Mouse (Mus musculus) limb, embryonic 10.5 days (tissue): ENCODE results near the gene Il20rb. TPM values are rescaled to one million over a fixed set of nuclear protein-coding genes. Genes with fewer than 3 reads are reported as not detected.

Experiments used
- DNase-seq: peaks from one replicate; pipeline ENCODE4 v3.0.0-alpha.2; 2017; ENCODE audit warnings: low spot score
- H3K27ac ChIP-seq: fragments of 300-500 bp; sonication (generic); 2 replicates; pipeline ENCODE4 v1.5.1; 2016; ENCODE audit warnings: mild to moderate bottlenecking
- H3K27me3 ChIP-seq: fragments of 300-500 bp; sonication (generic); 2 replicates; pipeline ENCODE4 v1.6.1; 2016; ENCODE audit warnings: low read depth, mild to moderate bottlenecking; ENCODE audit not compliant: poor library complexity, severe bottlenecking
- H3K36me3 ChIP-seq: fragments of 300-500 bp; sonication (generic); 2 replicates; pipeline ENCODE4 v1.6.1; 2016; ENCODE audit warnings: mild to moderate bottlenecking, moderate library complexity
- H3K4me1 ChIP-seq: fragments of 300-500 bp; sonication (generic); 2 replicates; pipeline ENCODE4 v1.6.1; 2016
- H3K4me3 ChIP-seq: fragments of 300-500 bp; sonication (generic); 2 replicates; pipeline ENCODE4 v1.5.1; 2016; ENCODE audit warnings: mild to moderate bottlenecking, moderate library complexity
- H3K9me3 ChIP-seq: fragments of 300-500 bp; sonication (generic); replicated peaks from 2 replicates; pipeline ENCODE4 v1.6.1; 2016; ENCODE audit warnings: mild to moderate bottlenecking
- WGBS: fragments of 180-500 bp; shearing (Covaris S2); methylation state at CpG from one replicate; pipeline ENCODE4 v1.1.7; 2016; 5-methylcytosine and 5-hydroxymethylcytosine counted together
- polyA plus RNA-seq: library from polyadenylated mRNA; unstranded; fragments of >200 nt; fragmentation: Nextera tagmentation; extraction: Ambion mirVana; gene quantifications from 2 replicates; pipeline ENCODE4 v1.2.1, GENCODE M21; 2016

Gene Il20rb
- polyA plus RNA-seq = 1.5 and 1.6 TPM in 2 replicates

- Histone ChIP-seq H3K36me3 (peaks cover 17% of the 10 kb centered on the region; the same call in 1 of the 2 replicates), H3K27ac (no peak within 1 kb of the TSS), H3K4me1 (no peaks in the 10 kb centered on the region), H3K27me3 (no peaks in the 10 kb centered on the region), H3K4me3 (no peak within 1 kb of the TSS), H3K9me3 (no peaks in the 10 kb centered on the region)
- DNase-seq = no peak
- 87% methylated on average over 5 of the region's 5 CpGs for WGBS
These were observed at the start of gene Il20rb for GRCm38 (mm10) chr9:100486431-100486830. TSS of gene Il20rb (minus strand) at chr9:100486788.

GRCm38 (mm10) chr9:100535618-100536262 lies 49.2 kb upstream of the Il20rb start:
- DNase-seq = no peak
- H3K27me3 ChIP-seq = no peaks in the 10 kb centered on the region
- no peaks in the 10 kb centered on the region for H3K4me1 ChIP-seq
- 90% methylated on average over 2 of the region's 2 CpGs for WGBS
- H3K36me3 ChIP-seq = peaks cover 3% of the 10 kb centered on the region; the same call in 1 of the 2 replicates
- H3K27ac ChIP-seq = no peak overlapping the region
- H3K4me3 ChIP-seq = no peak overlapping the region
- no peaks in the 10 kb centered on the region for H3K9me3 ChIP-seq

- H3K4me1 ChIP-seq = no peaks in the 10 kb centered on the region
- no peaks in the 10 kb centered on the region for H3K9me3 ChIP-seq
- DNase-seq = no peak
- H3K27ac ChIP-seq = no peak overlapping the region
- H3K36me3 ChIP-seq = no peaks in the 10 kb centered on the region
- no peaks in the 10 kb centered on the region for H3K27me3 ChIP-seq
- H3K4me3 ChIP-seq = no peak overlapping the region
- WGBS = 96% methylated on average over 3 of the region's 3 CpGs
These were observed 48.1 kb upstream of the Il20rb start for GRCm38 (mm10) chr9:100534686-100535085.

- 0 out of 2 replicates have a peak, but pooled peaks cover 3% of the 10 kb centered on the region for H3K9me3 ChIP-seq
- DNase-seq = no peak
- no peaks in the 10 kb centered on the region for H3K27me3 ChIP-seq
- H3K4me1 ChIP-seq = no peaks in the 10 kb centered on the region
- 89% methylated on average over 3 of the region's 3 CpGs for WGBS
- no peak overlapping the region for H3K4me3 ChIP-seq
- peaks cover 10% of the 10 kb centered on the region for H3K36me3 ChIP-seq
- no peak overlapping the region for H3K27ac ChIP-seq
These were observed 46.4 kb upstream of the Il20rb start for GRCm38 (mm10) chr9:100532847-100533505.

GRCm38 (mm10) chr9:100531296-100531695 lies 44.7 kb upstream of the Il20rb start:
- H3K36me3 ChIP-seq = peaks cover 10% of the 10 kb centered on the region

GRCm38 (mm10) chr9:100525225-100525624 lies 38.6 kb upstream of the Il20rb start:
- WGBS = 90% methylated on average over 2 of the region's 2 CpGs

More at GRCm38 (mm10) chr9:100531296-100531695, 44.7 kb upstream of the Il20rb start:
- WGBS = 78% methylated on average over 1 of the region's 1 CpGs
- DNase-seq = no peak
- H3K27ac ChIP-seq = no peak overlapping the region
- H3K4me3 ChIP-seq = no peak overlapping the region
- 0 out of 2 replicates have a peak, but pooled peaks cover 3% of the 10 kb centered on the region for H3K9me3 ChIP-seq
- H3K4me1 ChIP-seq = no peaks in the 10 kb centered on the region
- no peaks in the 10 kb centered on the region for H3K27me3 ChIP-seq

GRCm38 (mm10) chr9:100522029-100522428 lies 35.4 kb upstream of the Il20rb start:
- no peaks in the 10 kb centered on the region for H3K4me1 ChIP-seq
- H3K9me3 ChIP-seq = no peaks in the 10 kb centered on the region
- H3K4me3 ChIP-seq = no peak overlapping the region
- no peak overlapping the region for H3K27ac ChIP-seq
- no peaks in the 10 kb centered on the region for H3K27me3 ChIP-seq
- no peaks in the 10 kb centered on the region for H3K36me3 ChIP-seq
- no peak for DNase-seq
- WGBS = 75% methylated on average over 2 of the region's 2 CpGs

More at GRCm38 (mm10) chr9:100525225-100525624, 38.6 kb upstream of the Il20rb start:
- H3K27me3 ChIP-seq = no peaks in the 10 kb centered on the region
- H3K27ac ChIP-seq = no peak overlapping the region
- H3K9me3 ChIP-seq = 0 out of 2 replicates have a peak, but pooled peaks cover 3% of the 10 kb centered on the region
- no peaks in the 10 kb centered on the region for H3K4me1 ChIP-seq
- no peak overlapping the region for H3K4me3 ChIP-seq
- H3K36me3 ChIP-seq = peaks cover 10% of the 10 kb centered on the region
- DNase-seq = no peak

- H3K9me3 ChIP-seq = no peaks in the 10 kb centered on the region
- 5% methylated on average over 2 of the region's 2 CpGs for WGBS
- no peak overlapping the region for H3K4me3 ChIP-seq
- no peaks in the 10 kb centered on the region for H3K4me1 ChIP-seq
- no peak overlapping the region for H3K27ac ChIP-seq
- peak; percentile 39 for DNase-seq
- H3K36me3 ChIP-seq = no peaks in the 10 kb centered on the region
- H3K27me3 ChIP-seq = no peaks in the 10 kb centered on the region
These were observed 34.0 kb upstream of the Il20rb start for GRCm38 (mm10) chr9:100520586-100520985.

- H3K4me3 ChIP-seq = no peak overlapping the region
- H3K4me1 ChIP-seq = no peaks in the 10 kb centered on the region
- H3K27ac ChIP-seq = no peak overlapping the region
- no peaks in the 10 kb centered on the region for H3K27me3 ChIP-seq
- DNase-seq = no peak
- WGBS = 95% methylated on average over 3 of the region's 3 CpGs
- H3K36me3 ChIP-seq = no peaks in the 10 kb centered on the region
- H3K9me3 ChIP-seq = no peaks in the 10 kb centered on the region
These were observed 33.4 kb upstream of the Il20rb start for GRCm38 (mm10) chr9:100520012-100520411.

- Histone ChIP-seq H3K27ac (no peak overlapping the region), H3K9me3 (no peaks in the 10 kb centered on the region), H3K36me3 (peaks cover 13% of the 10 kb centered on the region), H3K4me3 (no peak overlapping the region), H3K4me1 (peaks cover 7% of the 10 kb centered on the region), H3K27me3 (no peaks in the 10 kb centered on the region)
- no peak for DNase-seq
- WGBS = 89% methylated on average over 2 of the region's 2 CpGs
These were observed 21.0 kb upstream of the Il20rb start for GRCm38 (mm10) chr9:100507581-100507980.

- peaks cover 14% of the 10 kb centered on the region for H3K36me3 ChIP-seq
- H3K9me3 ChIP-seq = no peaks in the 10 kb centered on the region
- no peak overlapping the region for H3K27ac ChIP-seq
- DNase-seq = no peak
- 82% methylated on average over 2 of the region's 2 CpGs for WGBS
- peaks cover 7% of the 10 kb centered on the region for H3K4me1 ChIP-seq
- no peak overlapping the region for H3K4me3 ChIP-seq
- no peaks in the 10 kb centered on the region for H3K27me3 ChIP-seq
These were observed 20.1 kb upstream of the Il20rb start for GRCm38 (mm10) chr9:100506652-100507051.

GRCm38 (mm10) chr9:100505498-100505897 lies 18.9 kb upstream of the Il20rb start:
- Histone ChIP-seq H3K4me3 (no peak overlapping the region), H3K4me1 (no peaks in the 10 kb centered on the region), H3K27ac (no peak overlapping the region), H3K27me3 (no peaks in the 10 kb centered on the region), H3K9me3 (no peaks in the 10 kb centered on the region), H3K36me3 (peaks cover 18% of the 10 kb centered on the region)
- no peak for DNase-seq
- WGBS = 93% methylated on average over 4 of the region's 4 CpGs

- H3K9me3 ChIP-seq = no peaks in the 10 kb centered on the region
- peaks cover 24% of the 10 kb centered on the region for H3K36me3 ChIP-seq
- H3K4me1 ChIP-seq = no peaks in the 10 kb centered on the region
- DNase-seq = no peak
- WGBS = 92% methylated on average over 5 of the region's 5 CpGs
- H3K4me3 ChIP-seq = no peak overlapping the region
- no peak overlapping the region for H3K27ac ChIP-seq
- no peaks in the 10 kb centered on the region for H3K27me3 ChIP-seq
These were observed 7.1 kb upstream of the Il20rb start for GRCm38 (mm10) chr9:100493611-100494261.
